Mouse (Mus musculus) adrenal gland, postnatal 4 days (tissue): ENCODE data around the gene Imp4. TPM values are rescaled to one million over a fixed set of nuclear protein-coding genes. Genes with fewer than 3 reads are reported as not detected.

Experiments used
- microRNA-seq: library from miRNA; unstranded; fragments of <30 nt; microRNA quantifications from one replicate; pipeline ENCODE4 v1.2.0, GENCODE M21; 2021
- total RNA-seq, 2 experiments: library from RNA; stranded (reverse); gene quantifications; 2 replicates each; pipeline ENCODE4 v1.2.3; 2021

The Imp4 gene
- total RNA-seq, 2 experiments from 2014 or later: 58.2 to 62.2 TPM

Small RNA genes within 50 kb of the gene (microRNA-seq; reads per million reads assigned to microRNA genes)
- gene Mir5103: not detected

Other genes starting within 250 kb of the Imp4 start
- 10 to 100 TPM; 26.6 to 27.7 TPM for gene Ccdc115, start 179 bp upstream of the Imp4 start, total RNA-seq
- gene Ptpn18, start 19.9 kb downstream of the Imp4 start, total RNA-seq: 10 to 100 TPM; 10.4 to 10.9 TPM
- not detected for gene Prss39, start 58.6 kb downstream of the Imp4 start, total RNA-seq
- gene Cfc1, start 95.8 kb downstream of the Imp4 start, total RNA-seq: not detected
- gene Prss40, start 121.1 kb downstream of the Imp4 start, total RNA-seq: not detected
- 1 to 10 TPM; 1.7 to 1.8 TPM for gene Amer3, start 139.8 kb downstream of the Imp4 start, total RNA-seq